Mouse (Mus musculus) testis, postnatal 14 days (tissue): ENCODE measurements at regions not wholly inside any gene's neighbourhood (a gene's known extent, or its start where the extent isn't known, plus 50 kb on each side); places are given as distances from the start of the nearest gene placed in this dataset.
A peak's percentile ranks its signal among the peaks of the same experiment; 100 is the strongest.

Experiments
- DNase-seq: peaks from one replicate; pipeline ENCODE4 v3.0.0; 2021; ENCODE audit warnings: low spot score

GRCm38 (mm10) chr1:88891041-88891440, 179.2 kb upstream of the Sh3bp4 start:
- DNase-seq: no peak

GRCm38 (mm10) chr1:88902426-88902825, 167.8 kb upstream of the Sh3bp4 start:
- no peak for DNase-seq

GRCm38 (mm10) chr1:88907766-88908463, 162.3 kb upstream of the Sh3bp4 start:
- DNase-seq: no peak

GRCm38 (mm10) chr1:88908683-88909082, 161.5 kb upstream of the Sh3bp4 start:
- no peak for DNase-seq

- no peak for DNase-seq
Measured at GRCm38 (mm10) chr1:88909314-88909713, 160.9 kb upstream of the Sh3bp4 start.

GRCm38 (mm10) chr1:88909864-88910573, 160.2 kb upstream of the Sh3bp4 start:
- no peak for DNase-seq

- DNase-seq: no peak
Measured at GRCm38 (mm10) chr1:88911724-88912123, 158.5 kb upstream of the Sh3bp4 start.

GRCm38 (mm10) chr1:88916531-88917050, 153.6 kb upstream of the Sh3bp4 start:
- no peak for DNase-seq

GRCm38 (mm10) chr1:88921401-88921800, 148.8 kb upstream of the Sh3bp4 start:
- DNase-seq: peak; percentile 20

- DNase-seq: no peak
Measured at GRCm38 (mm10) chr1:88923791-88924581, 146.2 kb upstream of the Sh3bp4 start.

- no peak for DNase-seq
Measured at GRCm38 (mm10) chr1:88935191-88935590, 135.0 kb upstream of the Sh3bp4 start.

GRCm38 (mm10) chr1:88935779-88936178, 134.4 kb upstream of the Sh3bp4 start:
- DNase-seq: no peak

- no peak for DNase-seq
Measured at GRCm38 (mm10) chr1:88937327-88937726, 132.9 kb upstream of the Sh3bp4 start.

- DNase-seq: no peak
Measured at GRCm38 (mm10) chr1:88938458-88938857, 131.8 kb upstream of the Sh3bp4 start.

- DNase-seq: no peak
Measured at GRCm38 (mm10) chr1:88943039-88943438, 127.2 kb upstream of the Sh3bp4 start.

- DNase-seq: no peak
Measured at GRCm38 (mm10) chr1:88945868-88946267, 124.3 kb upstream of the Sh3bp4 start.

- DNase-seq: no peak
Measured at GRCm38 (mm10) chr1:88946374-88946773, 123.8 kb upstream of the Sh3bp4 start.

- no peak for DNase-seq
Measured at GRCm38 (mm10) chr1:88949911-88950310, 120.3 kb upstream of the Sh3bp4 start.

- no peak for DNase-seq
Measured at GRCm38 (mm10) chr1:88953516-88953915, 116.7 kb upstream of the Sh3bp4 start.

- DNase-seq: no peak
Measured at GRCm38 (mm10) chr1:88954784-88955183, 115.4 kb upstream of the Sh3bp4 start.

- no peak for DNase-seq
Measured at GRCm38 (mm10) chr1:88957061-88957460, 113.2 kb upstream of the Sh3bp4 start.

- no peak for DNase-seq
Measured at GRCm38 (mm10) chr1:88959715-88960114, 110.5 kb upstream of the Sh3bp4 start.

- no peak for DNase-seq
Measured at GRCm38 (mm10) chr1:88960142-88960541, 110.1 kb upstream of the Sh3bp4 start.
